In the genomic region with DNA sequence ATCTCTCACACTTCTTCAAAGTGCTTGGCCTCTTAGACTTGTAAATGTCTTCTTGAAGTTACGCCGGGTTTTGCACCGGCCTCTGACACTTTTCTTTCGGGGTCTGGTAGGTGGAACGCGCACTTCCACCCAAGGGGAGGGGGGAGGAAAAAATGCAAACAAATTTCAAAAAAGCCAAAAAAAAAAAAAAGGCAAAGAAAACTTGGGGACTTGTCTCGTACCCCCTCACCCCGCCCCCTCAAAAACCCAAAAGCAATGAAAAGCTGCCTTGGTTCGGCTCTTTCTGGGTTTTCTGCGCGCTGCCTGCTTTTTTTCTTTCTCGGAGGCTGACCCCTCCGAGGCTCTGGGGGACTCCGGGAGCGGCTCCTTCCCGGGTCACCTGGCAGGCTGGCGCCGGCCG, we compare ENCODE assay signal across 8 mouse cellular contexts. TPM values are rescaled to one million over a fixed set of nuclear protein-coding genes. Genes with fewer than 3 reads are reported as not detected.
DNase-seq lines count a peak whose midpoint lies in the region; TF ChIP-seq lines count a peak whose summit lies in the region.

A gene (minus strand): TSS at position 120 of the 400 bp plus-strand sequence.

- H3K36me3 ChIP-seq in heart, embryonic 10.5 days: no peaks in the 10 kb centered on the region
- H3K36me3 ChIP-seq in small intestine, adult 2 months (ENCODE audit: control insufficient read depth, insufficient read depth, low read length): no peaks in the 10 kb centered on the region

- H3K9me3 ChIP-seq in heart, embryonic 10.5 days: no peaks in the 10 kb centered on the region

- H3K4me3 ChIP-seq in heart, embryonic 10.5 days: peak within 1 kb of the TSS; percentile 74
- H3K4me3 ChIP-seq in small intestine, adult 2 months (ENCODE audit: low read depth, low read length): peak within 1 kb of the TSS; percentile 96

- intact Hi-C loops in heart, postnatal 25 days (cut with DNase I): no loop called here
- intact Hi-C loops in left cerebral cortex, postnatal 36 days (cut with DNase I): loop anchor here (5.0 kb wide), 2 partner anchors 119 to 1701 kb away; no protein-coding TSS in a partner anchor

- WGBS in heart, embryonic 10.5 days: under 1% methylated on average over 19 of the region's 19 CpGs
- under 1% methylated on average over 19 of the region's 19 CpGs for WGBS in small intestine, adult 2 months

- peaks cover 24% of the 10 kb centered on the region for H3K4me1 ChIP-seq in heart, embryonic 10.5 days
- H3K4me1 ChIP-seq in small intestine, adult 2 months (ENCODE audit: control insufficient read depth, insufficient read depth, insufficient read length, low read length): peaks cover 12% of the 10 kb centered on the region

- TF ChIP-seq POLR2A in small intestine, adult 2 months (IDR thresholded peaks at IDR 0.05; ENCODE audit: low read depth, low read length): no peak

- TF ChIP-seq CTCF in small intestine, adult 2 months (IDR thresholded peaks at IDR 0.05; ENCODE audit: extremely low read depth, insufficient read length, insufficient replicate concordance, low read depth, low read length): no peak

- peak within 1 kb of the TSS; percentile 85 for H3K27ac ChIP-seq in heart, embryonic 10.5 days
- peak within 1 kb of the TSS; percentile 85 for H3K27ac ChIP-seq in small intestine, adult 2 months (ENCODE audit: insufficient read depth, low read depth, low read length)

- H3K27me3 ChIP-seq in heart, embryonic 10.5 days (ENCODE audit: insufficient read depth, poor library complexity, severe bottlenecking): peaks cover 72% of the 10 kb centered on the region
- no peaks in the 10 kb centered on the region; the same call in 1 of the 2 replicates for H3K27me3 ChIP-seq in small intestine, adult 2 months (ENCODE audit: control insufficient read depth, insufficient read depth, low read length)

- DNase-seq in heart, embryonic 10.5 days (ENCODE audit: low spot score): no peak
- DNase-seq in heart, postnatal 25 days (ENCODE audit: low spot score): no peak
- peak; percentile 71 for DNase-seq in thymus, postnatal 0 days (ENCODE audit: low spot score)
- no peak for DNase-seq in thymus, adult 18-20 months
- no peak for DNase-seq in left cerebral cortex, postnatal 36 days (ENCODE audit: low spot score in 2 of 2)
- no peak for DNase-seq in lung, postnatal 4 days
- no peak for DNase-seq in cerebellum, postnatal 4 days (ENCODE audit: low spot score in 2 of 2)

RNA-seq across cellular contexts. Expression of the gene that starts here (rescaled TPM):
- polyA plus RNA-seq in heart, embryonic 10.5 days (2016; fragmentation: Nextera tagmentation; extraction: Ambion mirVana): 3.1 and 3.3 TPM in 2 replicates
- total RNA-seq in heart, postnatal 25 days (2021): 1 to 10 TPM; 1.1 to 1.6 TPM
- polyA plus RNA-seq in thymus, postnatal 0 days (2015; fragmentation: Nextera tagmentation; extraction: Ambion mirVana): 110 and 156 TPM in 2 replicates
- 10 to 100 TPM; 56.6 to 74.4 TPM for total RNA-seq in left cerebral cortex, postnatal 36 days (2021)
- 7.9 and 22.3 TPM in 2 replicates for polyA plus RNA-seq in small intestine, adult 2 months (2012; rRNA removed)

Comparison
In these comparisons a context has a peak if more than half of its experiments do, and no peak if none do; other contexts are left out.
1. RNA of the gene that starts here (total RNA-seq): 56.6 to 74.4 TPM in left cerebral cortex, postnatal 36 days; 1.1 to 1.6 TPM in heart, postnatal 25 days; every median in the first group is over 10 times any median in the second.